Mouse (Mus musculus) olfactory bulb, adult 2 months (tissue): ENCODE results near the gene Fadd.

Experiments used
- CTCF ChIP-seq: fragments of 200-500 bp; IDR thresholded peaks from 2 replicates; pipeline ENCODE4 v1.5.1; 2012; ENCODE audit warnings: low read depth, mild to moderate bottlenecking, low read length, moderate library complexity; ENCODE audit not compliant: insufficient read depth
- POLR2A ChIP-seq: fragments of 200-500 bp; IDR thresholded peaks from 2 replicates; pipeline ENCODE4 v1.6.1; 2012; ENCODE audit warnings: mild to moderate bottlenecking, low read depth, low read length, moderate library complexity; ENCODE audit not compliant: insufficient read depth

DNA sequence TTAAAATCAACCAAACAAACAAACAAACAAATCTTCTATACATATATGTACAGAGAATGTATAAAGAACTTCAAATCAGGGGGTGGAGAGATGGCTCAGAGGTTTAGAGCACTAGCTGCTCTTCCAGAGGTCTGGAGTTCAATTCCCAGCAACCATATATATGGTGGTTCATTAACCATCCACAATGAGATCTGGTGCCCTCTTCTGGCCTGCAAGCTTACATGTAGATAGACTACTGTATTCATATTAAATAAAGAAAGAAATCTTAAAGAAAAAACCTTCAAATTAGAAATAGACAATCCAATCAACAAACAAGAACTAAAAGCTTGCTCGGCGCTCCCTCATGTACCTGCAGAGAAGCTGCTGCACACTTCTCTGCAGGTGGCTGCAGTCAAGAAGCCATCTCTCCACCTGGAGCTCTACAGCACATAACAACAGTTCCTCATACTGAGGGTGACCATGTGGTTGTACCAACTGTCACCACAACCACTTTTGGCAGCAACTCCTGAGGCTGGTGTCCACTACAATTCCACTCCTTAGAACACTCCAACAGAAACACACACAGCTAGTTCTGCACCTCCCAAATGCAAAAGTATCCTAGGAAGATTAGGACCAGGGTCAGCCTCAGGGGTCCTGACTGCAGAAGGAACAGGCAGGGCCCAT, 32.2 kb downstream of the Fadd start:
- TF ChIP-seq CTCF (no peak), POLR2A (no peak)
